Mouse (Mus musculus) limb, embryonic 14.5 days (tissue): ENCODE results near the gene Dgkh. TPM values are rescaled to one million over a fixed set of nuclear protein-coding genes. Genes with fewer than 3 reads are reported as not detected.

Source experiments
- ATAC-seq: fragments of 200-750 bp; cut with Nextera tagmentation; 2 replicates; pipeline ENCODE4 v1.8.0; 2017; ENCODE audit warnings: low read depth, moderate number of reproducible peaks, moderate TSS enrichment; ENCODE audit not compliant: low FRiP score
- DNase-seq: peaks from one replicate; pipeline ENCODE4 v3.0.0-alpha.2; 2015; ENCODE audit warnings: low spot score
- H3K27ac ChIP-seq: fragments of 300-500 bp; sonication (generic); replicated peaks from 2 replicates; pipeline ENCODE4 v1.5.1; 2014; ENCODE audit warnings: low read depth, mild to moderate bottlenecking, low read length, moderate library complexity, mixed read lengths
- H3K27me3 ChIP-seq: fragments of 300-500 bp; sonication (generic); 2 replicates; pipeline ENCODE4 v1.6.1; 2014; ENCODE audit warnings: low read length, mixed read lengths; ENCODE audit not compliant: control insufficient read depth, insufficient read depth
- H3K36me3 ChIP-seq: fragments of 300-500 bp; sonication (generic); 2 replicates; pipeline ENCODE4 v1.6.1; 2014; ENCODE audit warnings: mild to moderate bottlenecking, low read length, moderate library complexity, mixed read lengths; ENCODE audit not compliant: control insufficient read depth, insufficient read depth
- H3K4me1 ChIP-seq: fragments of 300-500 bp; sonication (generic); 2 replicates; pipeline ENCODE4 v1.6.1; 2014; ENCODE audit warnings: antibody characterized with exemption, low read length, mixed read lengths; ENCODE audit not compliant: control insufficient read depth, insufficient read depth
- H3K4me2 ChIP-seq: fragments of 300-500 bp; sonication (generic); replicated peaks from 2 replicates; pipeline ENCODE4 v1.6.1; 2014; ENCODE audit warnings: low read depth, mild to moderate bottlenecking, low read length, moderate library complexity; ENCODE audit not compliant: severe bottlenecking
- H3K4me3 ChIP-seq: fragments of 300-500 bp; sonication (generic); replicated peaks from 2 replicates; pipeline ENCODE4 v1.5.1; 2014; ENCODE audit warnings: low read length
- H3K9ac ChIP-seq: fragments of 300-500 bp; sonication (generic); 2 replicates; pipeline ENCODE4 v1.6.1; 2014; ENCODE audit warnings: mild to moderate bottlenecking, low read depth, low read length, moderate library complexity; ENCODE audit not compliant: severe bottlenecking
- H3K9me3 ChIP-seq: fragments of 300-500 bp; sonication (generic); 2 replicates; pipeline ENCODE4 v1.6.1; 2016; ENCODE audit warnings: low read length; ENCODE audit not compliant: control insufficient read depth
- POLR2A ChIP-seq: fragments of 200-500 bp; IDR thresholded peaks from 2 replicates; pipeline ENCODE4 v1.8.0; 2012; ENCODE audit warnings: inconsistent platforms, mild to moderate bottlenecking, moderate library complexity, borderline replicate concordance; ENCODE audit not compliant: insufficient read depth, insufficient read length; ENCODE audit errors: extremely low read depth
- WGBS: fragments of 180-500 bp; shearing (Covaris S2); extraction: QIAGEN DNeasy Blood & Tissue Kit; methylation state at CpG from one replicate; pipeline ENCODE4 v1.1.7; 2014; 5-methylcytosine and 5-hydroxymethylcytosine counted together
- polyA plus RNA-seq, 2 experiments: library from polyadenylated mRNA; depleted of rRNA in 1 of 2; stranded (reverse) in 1 of 2; unstranded in 1 of 2; fragments of >200 nt; fragmentation: Nextera tagmentation in 1 of 2; extraction: Ambion mirVana in 1 of 2; gene quantifications; 2 replicates each; pipeline versions ENCODE4 v1.2.1 to v1.2.3; 2012 to 2014

Gene Dgkh
- polyA plus RNA-seq, 2 experiments = 2.1 to 2.2 TPM

DNA sequence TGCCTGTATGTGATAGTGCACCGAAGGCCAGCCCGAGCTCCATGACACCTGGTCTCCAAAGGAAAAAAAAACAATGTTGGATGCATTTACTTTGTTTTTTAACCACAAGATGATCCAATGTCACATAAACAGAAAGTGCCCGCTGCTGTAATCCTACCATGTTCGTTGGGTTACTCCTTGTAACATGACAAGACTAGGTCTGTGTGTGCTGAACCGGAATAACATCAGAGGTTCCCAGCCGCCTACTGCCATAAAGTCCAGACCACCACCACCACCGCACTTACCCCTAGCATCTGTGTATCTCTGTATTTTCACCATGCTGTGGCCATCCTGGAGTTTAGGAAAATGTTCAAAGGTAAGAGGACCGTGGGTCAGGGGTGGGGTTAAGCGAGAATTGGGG is 42.6 kb downstream of the Dgkh start:
- no peak overlapping the region for H3K27ac ChIP-seq
- 90% methylated on average over 9 of the region's 9 CpGs for WGBS
- DNase-seq (no peak), ATAC-seq (no peak)
- no peaks in the 10 kb centered on the region for H3K27me3 ChIP-seq
- H3K4me1 ChIP-seq = no peaks in the 10 kb centered on the region
- no peak for TF ChIP-seq POLR2A
- no peak overlapping the region for H3K4me2 ChIP-seq
- no peaks in the 10 kb centered on the region for H3K36me3 ChIP-seq
- no peak overlapping the region for H3K9ac ChIP-seq
- no peaks in the 10 kb centered on the region for H3K9me3 ChIP-seq
- H3K4me3 ChIP-seq = no peak overlapping the region

DNA sequence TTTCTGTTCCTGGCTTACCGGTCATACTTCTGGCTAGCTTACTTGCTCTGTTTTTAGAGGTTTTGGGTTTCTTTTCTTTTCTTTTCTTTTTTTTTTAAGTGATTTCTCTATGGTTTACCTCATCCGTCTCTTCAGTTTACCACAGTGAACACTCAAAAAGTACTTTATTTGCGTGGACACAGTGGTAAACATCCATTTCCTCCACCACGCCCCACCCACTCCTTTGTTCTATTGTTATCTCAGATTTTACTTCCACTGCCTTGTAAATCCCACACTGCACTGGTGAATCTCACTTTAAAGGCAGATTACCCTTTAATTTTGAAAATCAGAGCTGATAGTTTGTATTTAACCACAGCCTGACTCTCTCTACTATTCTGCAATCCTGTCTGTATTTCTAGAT is 44.9 kb downstream of the Dgkh start:
- H3K27ac ChIP-seq = no peak overlapping the region
- H3K4me3 ChIP-seq = no peak overlapping the region
- DNase-seq (no peak), ATAC-seq (no peak)
- no peaks in the 10 kb centered on the region for H3K9me3 ChIP-seq
- no peaks in the 10 kb centered on the region for H3K36me3 ChIP-seq
- 77% methylated on average over 4 of the region's 4 CpGs for WGBS
- H3K9ac ChIP-seq = no peak overlapping the region
- no peak overlapping the region for H3K4me2 ChIP-seq
- H3K4me1 ChIP-seq = no peaks in the 10 kb centered on the region
- TF ChIP-seq POLR2A = no peak
- no peaks in the 10 kb centered on the region for H3K27me3 ChIP-seq

DNA sequence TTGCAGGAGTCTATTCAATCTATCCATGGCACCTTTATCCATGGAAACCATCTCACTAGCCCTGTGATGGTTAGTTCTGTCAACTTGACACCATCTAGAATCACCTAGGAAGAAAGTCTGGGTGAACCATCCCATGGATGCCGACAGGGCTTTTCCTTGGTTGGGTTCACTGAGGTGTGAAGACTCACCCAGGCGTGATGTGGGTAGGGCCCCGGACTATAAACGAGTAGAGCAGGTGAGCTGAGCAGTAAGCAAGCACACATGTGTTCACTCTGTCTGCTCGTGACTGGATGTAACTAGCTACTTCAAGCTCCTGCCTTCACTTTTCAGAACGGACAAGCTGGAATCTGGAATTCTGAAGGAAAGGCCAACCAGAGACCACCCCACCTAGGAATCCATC is 45.9 kb downstream of the Dgkh start:
- no peak overlapping the region for H3K9ac ChIP-seq
- no peak overlapping the region for H3K4me2 ChIP-seq
- no peak overlapping the region for H3K27ac ChIP-seq
- H3K9me3 ChIP-seq = no peaks in the 10 kb centered on the region
- no peak overlapping the region for H3K4me3 ChIP-seq
- WGBS = 82% methylated on average over 6 of the region's 6 CpGs
- ATAC-seq (no peak), DNase-seq (no peak)
- H3K27me3 ChIP-seq = no peaks in the 10 kb centered on the region
- no peaks in the 10 kb centered on the region for H3K4me1 ChIP-seq
- TF ChIP-seq POLR2A = no peak
- no peaks in the 10 kb centered on the region for H3K36me3 ChIP-seq

DNA sequence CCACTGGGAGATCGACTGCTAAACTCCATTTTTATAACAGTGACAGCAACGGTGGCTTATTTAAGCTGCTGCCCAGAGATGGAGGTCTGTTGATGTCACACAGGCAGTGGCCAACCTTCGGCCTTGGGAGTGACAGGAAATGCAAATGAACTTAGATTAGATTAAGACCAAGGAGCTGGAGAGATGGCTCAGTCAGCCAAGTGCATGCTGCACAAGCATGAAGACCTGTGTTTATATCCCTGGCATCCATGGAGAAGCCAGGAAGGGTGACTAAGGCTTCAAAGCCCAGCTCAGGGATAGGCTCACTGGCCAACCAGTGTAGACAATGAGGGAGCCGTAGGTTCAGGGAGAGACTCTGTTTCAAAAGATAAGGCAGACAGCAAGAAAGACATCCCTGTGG is 48.4 kb downstream of the Dgkh start:
- no peaks in the 10 kb centered on the region for H3K9me3 ChIP-seq
- no peaks in the 10 kb centered on the region for H3K36me3 ChIP-seq
- TF ChIP-seq POLR2A = no peak

DNA sequence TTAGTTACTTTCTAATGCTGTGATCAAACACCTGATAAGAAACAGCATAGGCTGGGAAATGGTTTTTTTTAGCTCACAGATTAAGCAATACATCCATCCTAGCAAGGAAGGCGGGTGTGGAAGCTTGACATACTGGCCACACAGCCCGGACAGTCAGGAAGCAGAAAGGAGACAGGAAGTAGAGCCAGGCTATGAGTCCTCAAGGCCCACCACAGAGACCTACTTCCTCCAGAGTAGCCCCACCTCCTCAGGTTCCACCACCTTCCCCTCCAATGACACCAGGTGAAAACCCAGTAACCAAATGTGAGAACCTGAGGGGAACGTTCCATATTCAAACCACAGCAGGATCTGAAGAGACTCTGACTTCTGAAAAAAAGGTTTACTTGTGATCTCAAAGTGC is 53.6 kb downstream of the Dgkh start:
- Histone ChIP-seq H3K4me1 (peaks cover 7% of the 10 kb centered on the region), H3K27ac (no peak overlapping the region), H3K36me3 (no peaks in the 10 kb centered on the region), H3K27me3 (no peaks in the 10 kb centered on the region), H3K4me3 (no peak overlapping the region), H3K9me3 (no peaks in the 10 kb centered on the region), H3K9ac (no peak overlapping the region), H3K4me2 (no peak overlapping the region)
- no peak for TF ChIP-seq POLR2A
- DNase-seq = no peak
- 75% methylated on average over 3 of the region's 3 CpGs for WGBS
- no peak for ATAC-seq

More for the DNA sequence above, 48.4 kb downstream of the Dgkh start:
- no peaks in the 10 kb centered on the region for H3K27me3 ChIP-seq
- H3K4me2 ChIP-seq = no peak overlapping the region
- WGBS = 73% methylated on average over 4 of the region's 4 CpGs
- H3K4me3 ChIP-seq = no peak overlapping the region
- ATAC-seq = no peak
- H3K27ac ChIP-seq = no peak overlapping the region
- H3K4me1 ChIP-seq = no peaks in the 10 kb centered on the region
- H3K9ac ChIP-seq = no peak overlapping the region
- DNase-seq = no peak
